Mouse (Mus musculus) kidney, adult 8-10 months (tissue): ENCODE data around the gene AI481877.
A peak's percentile ranks its signal among the peaks of the same experiment; 100 is the strongest.

Experiments used
- DNase-seq, 2 experiments: peaks; one replicate each; pipeline ENCODE4 v3.0.0; 2022

Gene AI481877

GRCm38 (mm10) chr4:59123557-59123956, 15.2 kb downstream of the AI481877 start:
- DNase-seq = no peak

- no peak for DNase-seq
Measured at GRCm38 (mm10) chr4:59117644-59118495, 20.9 kb downstream of the AI481877 start.

- DNase-seq = peak in 1 of 2 experiments; percentile 38
Measured at GRCm38 (mm10) chr4:59108721-59109120, 30.1 kb downstream of the AI481877 start.

DNA sequence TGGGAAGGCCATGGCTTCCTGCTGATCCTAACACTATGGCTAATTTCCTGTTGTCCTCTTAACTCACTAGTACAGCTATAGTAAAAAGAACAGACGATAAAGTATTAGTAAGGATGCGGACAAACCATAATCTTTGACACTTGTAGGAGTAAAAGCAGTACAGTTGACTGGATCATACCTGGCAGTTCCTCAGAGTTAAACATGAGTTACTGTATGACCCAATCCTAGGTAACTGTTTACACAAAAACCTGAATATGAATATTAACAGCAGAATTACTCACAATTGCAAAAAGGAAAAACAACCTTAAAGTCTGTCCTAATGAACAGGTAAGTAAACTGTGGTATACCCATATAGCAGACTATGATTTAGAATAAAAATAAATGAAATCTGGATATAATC, 30.9 kb downstream of the AI481877 start:
- DNase-seq = no peak

GRCm38 (mm10) chr4:59106661-59107060, 32.1 kb downstream of the AI481877 start:
- DNase-seq = peak in 1 of 2 experiments; percentile 21

DNA sequence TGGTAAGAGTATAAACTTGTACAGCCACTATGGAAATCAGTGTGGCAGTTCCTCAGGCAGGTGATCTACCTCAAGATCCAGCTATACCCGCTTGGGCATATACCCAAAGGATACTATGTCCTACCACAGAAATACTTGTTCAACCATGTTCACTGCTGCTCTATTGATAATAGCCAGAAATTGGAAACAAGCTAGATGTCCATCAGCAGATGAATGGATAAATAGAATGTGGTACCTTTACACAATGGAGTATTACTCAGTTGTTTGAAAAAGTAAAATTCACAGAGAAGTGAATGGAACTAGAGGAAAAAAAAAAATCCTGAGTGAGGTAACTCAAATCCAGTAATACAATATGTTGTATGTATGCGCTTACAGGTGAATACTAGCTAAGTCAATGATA, 34.6 kb downstream of the AI481877 start:
- no peak for DNase-seq

DNA sequence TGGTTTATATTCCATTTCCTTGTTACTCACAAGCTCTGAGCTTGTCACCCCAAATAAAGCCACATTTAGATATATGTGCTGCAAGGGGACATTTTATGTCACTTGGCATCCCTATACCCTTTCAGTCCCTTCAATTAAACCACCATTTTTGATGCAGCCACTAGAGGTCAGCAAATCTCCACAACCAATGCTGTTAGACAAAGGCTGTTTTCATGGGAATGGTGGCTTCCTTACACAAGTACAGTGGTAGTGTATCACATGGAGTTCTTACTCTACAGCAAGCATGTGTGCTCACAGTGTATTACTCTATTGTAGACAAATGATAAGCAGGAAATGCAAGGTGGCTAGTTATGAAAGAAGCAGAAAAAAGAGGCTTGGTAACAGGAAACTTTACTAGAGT, 42.4 kb downstream of the AI481877 start:
- DNase-seq = peak; percentile 69 to 83

GRCm38 (mm10) chr4:59089391-59089790, 49.4 kb downstream of the AI481877 start:
- no peak for DNase-seq

DNA sequence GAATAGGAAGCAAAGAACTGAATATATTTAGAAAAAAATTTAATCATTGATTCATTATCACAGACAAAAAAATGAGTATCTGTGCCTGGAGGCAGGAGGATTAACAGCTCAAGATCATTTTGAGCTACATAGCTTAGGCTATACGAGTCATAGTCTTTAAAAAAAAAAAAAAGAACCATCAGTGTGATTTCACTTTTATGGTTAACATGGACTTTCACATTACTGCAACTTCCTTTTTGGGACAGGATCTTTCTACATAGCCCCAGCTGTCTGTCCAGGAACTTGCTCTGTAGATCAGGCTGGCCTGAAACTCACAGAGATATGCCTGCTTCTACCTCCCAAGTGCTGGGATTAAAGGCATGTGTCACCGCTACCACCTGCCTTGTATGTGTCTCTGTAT, 55.4 kb downstream of the AI481877 start:
- DNase-seq = no peak

- no peak for DNase-seq
Measured at GRCm38 (mm10) chr4:59069276-59069675, 69.5 kb downstream of the AI481877 start.

DNA sequence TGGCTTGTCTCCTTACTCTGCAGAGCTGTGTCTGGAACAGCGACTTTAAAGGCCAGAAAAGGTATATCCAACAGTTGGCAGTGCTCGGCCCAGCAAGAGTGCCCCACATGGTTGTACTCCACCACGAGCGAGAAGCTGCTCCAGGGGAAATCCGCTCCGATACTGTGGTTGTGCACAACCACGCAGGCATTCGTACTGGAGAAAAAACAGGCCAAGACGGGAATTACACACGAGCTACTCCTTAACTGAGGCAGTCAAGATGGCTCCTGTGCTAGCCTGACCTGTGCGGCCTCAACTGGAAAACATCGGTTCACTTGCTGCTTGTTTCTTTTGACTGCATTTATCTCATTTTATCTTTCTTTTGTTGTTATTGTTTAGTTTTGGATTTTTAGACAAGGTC, 76.3 kb downstream of the AI481877 start:
- DNase-seq = no peak

DNA sequence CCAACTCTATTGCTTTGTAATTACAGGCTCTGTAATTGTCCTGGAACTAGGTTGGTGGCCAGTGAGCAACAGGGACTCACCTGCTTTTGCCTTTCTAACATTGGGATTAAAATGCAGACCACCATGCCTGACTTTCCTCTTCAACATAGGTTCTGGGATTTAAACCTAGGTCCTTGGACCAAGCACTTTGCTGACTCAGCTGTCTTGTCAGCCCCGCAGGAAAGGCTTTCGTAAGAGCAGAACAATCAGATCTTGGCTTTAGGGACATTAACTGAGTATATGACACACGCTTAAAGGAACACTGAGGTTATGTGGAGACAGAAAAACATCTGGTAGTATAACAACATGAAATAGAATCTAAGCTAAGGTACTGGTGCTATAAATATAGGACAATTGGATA, 80.9 kb downstream of the AI481877 start:
- DNase-seq = no peak

- no peak for DNase-seq
Measured at GRCm38 (mm10) chr4:59051081-59051480, 87.7 kb downstream of the AI481877 start.

DNA sequence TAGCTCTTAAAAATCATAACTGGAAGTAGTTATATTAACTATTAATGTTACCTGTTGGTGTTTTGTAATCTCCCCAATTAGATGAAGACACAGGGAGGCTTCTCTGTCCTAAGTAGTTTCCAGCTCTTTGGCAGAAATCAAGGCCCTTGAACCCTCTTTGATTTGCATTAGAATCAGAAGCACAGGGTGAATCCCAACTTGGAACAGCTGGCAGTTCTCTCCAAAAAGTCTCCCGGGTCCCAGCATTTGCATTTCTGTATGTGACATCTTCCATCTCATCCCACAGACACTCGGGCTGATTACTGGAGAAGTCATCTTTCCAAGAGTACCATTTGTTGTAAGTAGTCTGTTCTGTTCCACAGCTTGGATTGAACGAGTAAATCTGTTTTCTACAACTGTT, 91.6 kb downstream of the AI481877 start:
- DNase-seq = no peak

DNA sequence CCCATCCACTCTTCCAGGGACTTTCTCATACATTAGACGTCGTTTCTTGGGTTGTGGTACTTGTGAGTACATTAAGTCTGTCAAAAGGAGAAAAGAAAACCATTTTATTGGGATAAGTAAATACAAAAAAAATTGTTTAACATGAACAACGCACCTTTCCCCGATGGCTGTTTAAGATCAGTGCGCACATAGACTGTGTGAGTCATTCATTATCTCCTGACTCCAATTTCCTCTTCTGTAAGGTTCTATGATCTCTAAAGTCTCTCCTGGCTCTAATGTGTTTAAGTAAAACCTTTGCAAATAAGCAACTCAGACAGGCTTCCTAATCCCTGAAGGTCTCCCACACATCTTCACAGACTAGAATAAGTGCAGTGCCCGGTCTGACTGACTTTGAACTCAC, 94.9 kb downstream of the AI481877 start:
- DNase-seq = no peak

GRCm38 (mm10) chr4:59043074-59043473, 95.7 kb downstream of the AI481877 start:
- no peak for DNase-seq

GRCm38 (mm10) chr4:59040397-59041287, 98.1 kb downstream of the AI481877 start:
- no peak for DNase-seq

DNA sequence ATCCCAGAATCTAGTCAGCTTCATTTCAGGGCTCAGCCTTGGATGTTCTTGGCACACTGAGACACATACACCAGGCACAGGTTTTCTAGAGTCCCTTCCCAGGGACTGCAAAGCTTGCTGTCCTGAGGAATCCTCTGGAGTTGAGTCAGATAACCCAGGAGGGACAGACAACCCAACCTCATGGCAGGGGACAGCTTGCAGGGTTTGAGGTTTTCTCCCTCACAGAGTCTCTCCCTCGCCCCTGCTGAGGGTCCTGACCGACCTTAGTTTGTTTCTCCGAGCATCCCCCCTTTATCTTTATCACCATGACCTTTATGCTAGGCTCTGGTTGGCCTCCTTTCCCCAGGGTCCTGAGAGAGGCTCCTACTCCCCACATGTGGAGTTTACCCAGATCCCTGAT, 101.3 kb downstream of the AI481877 start:
- no peak for DNase-seq

DNA sequence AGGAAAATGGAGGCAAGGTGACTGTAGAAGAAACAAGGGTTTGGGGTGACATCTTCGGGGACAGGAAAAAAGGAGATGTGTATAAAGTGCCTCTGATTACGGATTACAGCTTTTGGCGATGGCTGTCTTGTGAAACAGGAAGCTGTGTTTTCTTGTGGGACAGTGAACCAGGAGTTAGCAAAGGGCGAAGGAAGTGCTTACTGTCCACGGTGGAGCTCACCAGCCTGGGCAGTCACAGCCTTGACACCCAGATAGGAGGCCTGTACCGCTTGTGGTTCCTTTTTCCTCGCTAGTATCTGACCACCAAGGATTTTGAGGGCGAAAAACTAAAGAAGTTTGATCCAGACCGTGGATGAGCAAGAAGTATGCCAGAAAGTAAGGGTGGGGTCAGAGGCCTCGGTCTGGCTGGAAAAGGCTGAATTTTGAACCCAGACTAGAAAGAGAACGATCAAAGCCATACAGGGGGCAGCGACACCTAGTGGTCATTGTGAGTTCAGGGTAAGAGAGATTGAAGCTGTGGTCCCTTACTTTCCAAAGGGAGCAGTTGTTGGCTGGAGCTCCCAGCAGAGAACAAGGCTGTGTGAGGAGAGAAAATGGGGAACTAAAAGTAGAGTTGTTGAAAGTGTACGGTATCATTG, 102.2 kb downstream of the AI481877 start:
- peak; percentile 52 to 68 for DNase-seq

DNA sequence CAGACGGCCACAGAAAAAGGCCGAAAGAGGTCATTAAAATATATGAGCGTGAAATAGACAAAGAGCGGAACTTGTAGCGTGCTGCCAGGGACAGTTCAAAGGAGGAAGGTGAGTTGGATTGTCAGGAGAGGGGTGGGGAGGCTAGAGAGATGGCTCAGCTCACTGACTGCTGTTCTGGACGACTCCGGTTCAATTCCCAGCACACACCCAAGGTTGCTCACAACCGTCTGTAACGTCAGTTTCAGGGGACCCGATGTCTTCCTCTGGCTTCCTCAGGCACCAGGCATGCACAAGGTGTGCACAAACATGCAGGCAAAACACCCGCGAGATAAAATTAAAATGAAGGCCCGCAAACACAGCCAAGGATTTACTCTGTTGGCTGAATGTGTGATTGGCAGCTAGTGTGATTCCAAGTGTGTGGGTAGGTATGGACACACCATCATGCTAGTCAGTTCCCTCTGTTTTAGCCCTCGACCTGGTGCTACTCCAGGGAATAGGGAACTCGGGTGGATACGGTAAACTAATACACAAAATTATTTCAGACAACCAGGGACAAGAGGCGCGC, 102.9 kb downstream of the AI481877 start:
- DNase-seq = no peak

DNA sequence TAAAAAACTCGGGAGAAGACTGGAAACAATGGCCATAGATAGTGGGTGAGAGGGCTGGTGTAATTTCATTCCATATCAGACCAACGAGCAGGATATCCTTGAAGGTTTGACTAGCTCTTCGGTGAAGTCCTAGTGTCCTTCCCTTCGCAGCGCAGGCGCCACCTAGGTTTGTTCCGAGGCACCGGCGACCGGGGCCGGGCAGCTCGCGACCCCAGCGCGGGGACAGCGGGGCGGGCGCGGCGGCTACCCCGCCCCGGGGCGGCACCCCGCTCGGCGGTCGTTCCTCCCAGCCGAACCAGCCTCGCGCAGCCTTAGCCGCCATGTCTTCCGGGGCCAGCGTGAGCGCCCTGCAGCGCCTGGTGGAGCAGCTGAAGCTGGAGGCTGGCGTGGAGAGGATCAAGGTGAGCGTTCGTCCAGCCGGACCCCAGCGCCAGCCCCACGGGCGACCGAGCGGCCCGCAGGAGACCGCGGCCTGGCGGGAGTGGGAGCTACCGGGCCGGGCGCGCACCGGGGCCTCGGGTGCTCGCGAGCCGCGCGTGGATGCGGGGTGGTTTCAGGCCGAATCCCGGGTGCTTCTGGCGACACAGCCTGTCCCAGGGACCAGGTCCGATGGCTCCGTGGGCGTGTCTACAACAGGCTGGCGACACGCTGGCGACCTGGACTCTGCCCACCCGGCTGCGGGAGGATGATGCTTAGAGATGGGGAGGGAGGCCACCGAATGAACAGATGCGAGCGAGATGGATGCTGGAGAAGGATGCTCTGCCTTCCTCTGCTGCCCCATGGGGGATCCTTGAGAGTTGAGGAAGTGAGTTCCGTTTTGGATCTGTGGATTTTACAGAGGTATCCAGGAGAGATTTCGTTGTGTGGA, 103.6 kb downstream of the AI481877 start, which contains the start of gene Gng10:
Gene Gng10, plus strand, starts transcription at position 171 of the 868 bp plus-strand sequence.
- peak; percentile 25 to 38 for DNase-seq
